Mouse (Mus musculus): ENCODE measurements at regions not wholly inside any gene's neighbourhood (a gene's known extent, or its start where the extent isn't known, plus 50 kb on each side); places are given as distances from the start of the nearest gene placed in this dataset.

- Histone ChIP-seq H3K9ac (no peak overlapping the region), H3K9me3 (peaks cover 5% of the 10 kb centered on the region), H3K27me3 (no peaks in the 10 kb centered on the region), H3K4me3 (replicated peaks) (no peak overlapping the region), H3K4me1 (peaks cover 10% of the 10 kb centered on the region), H3K36me3 (replicated peaks) (no peaks in the 10 kb centered on the region), H3K27ac (no peak overlapping the region), H3K4me2 (no peak overlapping the region)
- ATAC-seq (ENCODE audit: low FRiP score), result no peak
- 31% methylated on average over 3 of the region's 3 CpGs for WGBS
These were observed 261.3 kb downstream of the Gm45692 start for GRCm38 (mm10) chr8:26380668-26381067.

DNA sequence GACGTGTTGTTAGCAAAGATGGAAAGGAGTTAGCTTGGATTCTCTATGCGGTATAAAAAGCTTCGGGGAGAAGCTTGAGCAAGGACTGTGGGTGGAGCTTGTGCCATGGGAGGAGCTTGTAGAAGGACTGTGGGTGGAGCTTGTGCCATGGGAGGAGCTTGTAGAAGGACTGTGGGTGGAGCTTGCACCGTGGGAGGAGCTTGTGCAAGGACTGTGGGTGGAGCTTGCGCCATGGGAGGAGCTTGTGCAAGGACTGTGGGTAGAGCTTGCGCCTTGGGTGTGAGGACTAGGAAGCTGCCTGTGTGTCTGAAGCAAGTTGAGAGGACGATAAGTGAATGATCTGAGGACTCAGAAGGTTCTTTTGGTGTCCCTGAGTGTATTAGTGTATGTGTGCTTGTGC is 263.1 kb downstream of the Gm45692 start:
- no peak overlapping the region for H3K9ac ChIP-seq
- no peak overlapping the region for H3K4me3 ChIP-seq (replicated peaks)
- WGBS, result 92% methylated on average over 7 of the region's 7 CpGs
- peaks cover 10% of the 10 kb centered on the region for H3K4me1 ChIP-seq
- no peak overlapping the region for H3K27ac ChIP-seq
- H3K27me3 ChIP-seq, result no peaks in the 10 kb centered on the region
- no peak for ATAC-seq (ENCODE audit: low FRiP score)
- peaks cover 5% of the 10 kb centered on the region for H3K9me3 ChIP-seq
- H3K36me3 ChIP-seq (replicated peaks), result no peaks in the 10 kb centered on the region
- H3K4me2 ChIP-seq, result no peak overlapping the region

DNA sequence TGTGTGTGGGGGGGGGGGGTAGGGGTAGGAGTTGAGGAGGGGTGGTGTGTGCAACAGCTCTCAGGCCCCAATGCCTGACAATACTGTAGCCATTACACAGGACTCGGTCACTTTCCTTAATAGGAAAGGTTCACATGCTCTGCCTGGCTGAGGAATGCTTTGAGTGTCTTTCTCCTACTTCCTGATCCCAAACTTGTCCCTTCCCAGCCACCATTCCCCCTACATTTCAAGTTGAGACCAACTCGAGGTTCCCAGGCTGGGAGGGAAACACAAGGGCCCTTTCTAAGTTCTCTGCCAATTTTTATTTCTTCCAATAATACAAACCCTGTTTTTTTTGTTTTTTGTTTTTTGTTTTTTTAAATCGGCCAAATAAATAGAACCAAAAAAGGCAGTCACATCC is 264.6 kb downstream of the Gm45692 start:
- H3K9me3 ChIP-seq, result no peaks in the 10 kb centered on the region
- no peak overlapping the region for H3K9ac ChIP-seq
- H3K4me1 ChIP-seq, result peaks cover 10% of the 10 kb centered on the region
- no peaks in the 10 kb centered on the region for H3K36me3 ChIP-seq (replicated peaks)
- ATAC-seq (ENCODE audit: low FRiP score), result no peak
- no peaks in the 10 kb centered on the region for H3K27me3 ChIP-seq
- H3K4me3 ChIP-seq (replicated peaks), result no peak overlapping the region
- no peak overlapping the region for H3K4me2 ChIP-seq
- H3K27ac ChIP-seq, result no peak overlapping the region
- 60% methylated on average over 3 of the region's 3 CpGs for WGBS

- Histone ChIP-seq H3K4me2 (no peak overlapping the region), H3K36me3 (replicated peaks) (no peaks in the 10 kb centered on the region), H3K4me1 (peaks cover 10% of the 10 kb centered on the region), H3K27ac (no peak overlapping the region), H3K9me3 (no peaks in the 10 kb centered on the region), H3K9ac (no peak overlapping the region), H3K4me3 (replicated peaks) (no peak overlapping the region), H3K27me3 (no peaks in the 10 kb centered on the region)
- ATAC-seq (ENCODE audit: low FRiP score), result no peak
- 10% methylated on average over 3 of the region's 3 CpGs for WGBS
These were observed 265.1 kb downstream of the Gm45692 start for GRCm38 (mm10) chr8:26384305-26384993.

GRCm38 (mm10) chr8:26384994-26385345 is 265.6 kb downstream of the Gm45692 start:
- no peaks in the 10 kb centered on the region for H3K36me3 ChIP-seq (replicated peaks)
- no peak overlapping the region for H3K4me2 ChIP-seq
- H3K9me3 ChIP-seq, result no peaks in the 10 kb centered on the region
- H3K4me1 ChIP-seq, result peaks cover 10% of the 10 kb centered on the region
- no peak for ATAC-seq (ENCODE audit: low FRiP score)
- H3K4me3 ChIP-seq (replicated peaks), result no peak overlapping the region
- H3K9ac ChIP-seq, result no peak overlapping the region
- WGBS, result 18% methylated on average over 6 of the region's 6 CpGs
- H3K27me3 ChIP-seq, result no peaks in the 10 kb centered on the region
- no peak overlapping the region for H3K27ac ChIP-seq

DNA sequence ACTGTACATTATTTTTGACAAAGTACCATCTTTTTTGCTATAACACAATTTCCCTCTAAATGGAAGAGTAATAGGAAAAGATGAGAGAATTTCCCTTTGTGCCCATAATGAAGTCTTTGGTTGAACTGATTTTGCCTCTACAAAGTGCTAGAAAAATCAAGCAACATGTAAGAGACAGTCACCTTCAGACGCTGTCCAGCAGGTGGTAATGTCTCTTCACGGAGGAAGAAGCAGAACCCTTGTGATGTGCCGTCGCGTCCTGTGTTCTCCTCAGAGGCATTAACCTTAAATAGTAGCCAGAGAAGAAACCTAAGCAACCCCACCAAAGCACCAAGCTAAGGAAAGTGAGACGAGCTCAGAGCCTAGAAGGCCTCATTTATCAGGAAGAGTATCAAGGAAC is 275.7 kb downstream of the Gm45692 start:
- Histone ChIP-seq H3K9ac (no peak overlapping the region), H3K4me2 (no peak overlapping the region), H3K27me3 (no peaks in the 10 kb centered on the region), H3K27ac (no peak overlapping the region), H3K36me3 (replicated peaks) (no peaks in the 10 kb centered on the region), H3K9me3 (0 out of 2 replicates have a peak, but pooled peaks cover 3% of the 10 kb centered on the region), H3K4me1 (no peaks in the 10 kb centered on the region), H3K4me3 (replicated peaks) (no peak overlapping the region)
- no peak for ATAC-seq (ENCODE audit: low FRiP score)
- WGBS, result 85% methylated on average over 6 of the region's 6 CpGs

- H3K9me3 ChIP-seq, result no peaks in the 10 kb centered on the region
- H3K4me1 ChIP-seq, result no peaks in the 10 kb centered on the region
- WGBS, result 61% methylated on average over 6 of the region's 6 CpGs
- no peaks in the 10 kb centered on the region for H3K36me3 ChIP-seq (replicated peaks)
- ATAC-seq (ENCODE audit: low FRiP score), result 0 out of 2 replicates have a peak, but pooled peaks have one; percentile 39
- no peak overlapping the region for H3K9ac ChIP-seq
- H3K4me2 ChIP-seq, result no peak overlapping the region
- H3K27me3 ChIP-seq, result no peaks in the 10 kb centered on the region
- no peak overlapping the region for H3K27ac ChIP-seq
- H3K4me3 ChIP-seq (replicated peaks), result no peak overlapping the region
These were observed 300.7 kb downstream of the Gm45692 start for GRCm38 (mm10) chr8:26420002-26420401.

DNA sequence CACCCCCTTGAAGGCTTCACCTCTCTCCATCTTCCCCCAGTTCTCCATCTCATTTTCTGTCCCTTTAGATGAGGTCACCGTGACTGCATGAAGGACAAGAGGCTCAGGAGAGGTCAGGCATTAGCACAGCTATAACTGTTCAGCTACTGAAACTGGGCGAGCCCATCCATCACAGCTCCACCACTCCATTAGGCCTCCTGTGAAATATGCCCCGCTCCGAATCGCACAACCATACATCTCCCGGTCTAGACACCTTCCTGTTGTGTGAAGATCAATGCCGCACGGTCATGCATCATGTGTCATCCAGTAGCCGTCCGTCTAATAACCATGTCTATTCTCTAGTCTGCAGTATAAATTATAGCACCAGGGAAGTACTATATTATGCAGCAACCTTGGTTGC is 301.2 kb downstream of the Gm45692 start:
- no peaks in the 10 kb centered on the region for H3K27me3 ChIP-seq
- H3K9me3 ChIP-seq, result no peaks in the 10 kb centered on the region
- WGBS, result 89% methylated on average over 10 of the region's 10 CpGs
- no peak overlapping the region for H3K4me2 ChIP-seq
- no peaks in the 10 kb centered on the region for H3K4me1 ChIP-seq
- 0 out of 2 replicates have a peak, but pooled peaks have one; percentile 33 for ATAC-seq (ENCODE audit: low FRiP score)
- H3K27ac ChIP-seq, result no peak overlapping the region
- no peak overlapping the region for H3K9ac ChIP-seq
- no peaks in the 10 kb centered on the region for H3K36me3 ChIP-seq (replicated peaks)
- no peak overlapping the region for H3K4me3 ChIP-seq (replicated peaks)

DNA sequence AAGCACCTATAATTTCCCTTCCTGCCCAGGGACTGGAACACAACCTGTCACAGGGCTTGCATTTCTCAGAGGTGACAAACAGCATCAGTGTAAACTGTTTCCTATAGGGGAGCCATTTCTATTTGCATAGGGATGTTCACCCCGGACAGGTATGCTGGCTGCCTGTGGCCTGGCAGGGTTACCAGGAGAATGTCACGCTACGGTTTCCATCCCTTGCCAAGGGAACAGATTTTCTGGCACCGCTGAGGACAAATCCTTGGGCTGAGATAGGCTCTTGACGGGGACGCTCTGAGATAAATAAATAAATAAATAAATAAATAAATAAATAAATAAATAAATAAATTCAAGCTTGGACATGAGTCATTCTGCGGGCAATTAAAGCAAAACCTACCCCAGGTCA is 308.0 kb downstream of the Gm45692 start:
- Histone ChIP-seq H3K4me1 (no peaks in the 10 kb centered on the region), H3K27me3 (no peaks in the 10 kb centered on the region), H3K36me3 (replicated peaks) (no peaks in the 10 kb centered on the region), H3K9me3 (no peaks in the 10 kb centered on the region), H3K27ac (no peak overlapping the region), H3K4me3 (replicated peaks) (no peak overlapping the region), H3K4me2 (no peak overlapping the region), H3K9ac (no peak overlapping the region)
- 94% methylated on average over 7 of the region's 7 CpGs for WGBS
- ATAC-seq (ENCODE audit: low FRiP score), result no peak

DNA sequence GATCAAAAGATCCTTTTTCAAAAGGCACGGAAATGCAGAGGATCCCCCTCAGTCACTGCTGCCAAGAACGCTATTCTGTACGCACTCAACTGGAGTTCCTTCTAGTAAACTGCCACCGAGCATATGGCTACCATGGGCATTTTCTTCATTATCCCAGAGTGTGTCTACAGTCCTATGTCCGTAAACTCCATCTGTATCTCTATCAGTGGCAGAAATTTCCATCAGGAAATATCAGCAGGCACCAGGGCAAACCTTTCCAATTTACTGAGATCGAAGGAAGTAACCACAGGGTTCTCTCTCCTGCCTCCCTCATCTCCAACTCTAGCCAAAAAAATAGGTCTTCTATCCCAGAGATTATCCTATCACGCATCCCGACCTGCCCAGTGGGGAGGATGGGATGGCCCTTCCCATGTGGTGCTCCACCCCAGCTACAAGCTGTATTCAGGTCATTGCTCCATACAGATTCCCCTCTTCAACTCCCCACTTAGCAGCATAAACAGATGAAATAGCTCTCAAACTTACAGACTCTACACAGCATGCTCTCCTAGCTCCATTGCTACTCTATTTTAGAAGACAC is 310.5 kb downstream of the Gm45692 start:
- Histone ChIP-seq H3K4me2 (no peak overlapping the region), H3K27ac (no peak overlapping the region), H3K36me3 (replicated peaks) (no peaks in the 10 kb centered on the region), H3K9me3 (no peaks in the 10 kb centered on the region), H3K4me3 (replicated peaks) (no peak overlapping the region), H3K9ac (no peak overlapping the region), H3K27me3 (no peaks in the 10 kb centered on the region; the same call in 1 of the 2 replicates), H3K4me1 (no peaks in the 10 kb centered on the region)
- WGBS, result 87% methylated on average over 8 of the region's 8 CpGs
- ATAC-seq (ENCODE audit: low FRiP score), result no peak

GRCm38 (mm10) chr8:26432161-26432919 is 313.0 kb downstream of the Gm45692 start:
- no peaks in the 10 kb centered on the region; the same call in 1 of the 2 replicates for H3K27me3 ChIP-seq
- H3K4me2 ChIP-seq, result no peak overlapping the region
- H3K9ac ChIP-seq, result no peak overlapping the region
- no peaks in the 10 kb centered on the region for H3K36me3 ChIP-seq (replicated peaks)
- H3K4me3 ChIP-seq (replicated peaks), result no peak overlapping the region
- 90% methylated on average over 14 of the region's 14 CpGs for WGBS
- H3K4me1 ChIP-seq, result no peaks in the 10 kb centered on the region
- H3K27ac ChIP-seq, result no peak overlapping the region
- ATAC-seq (ENCODE audit: low FRiP score), result no peak; the same call in 1 of the 2 replicates
- no peaks in the 10 kb centered on the region for H3K9me3 ChIP-seq

DNA sequence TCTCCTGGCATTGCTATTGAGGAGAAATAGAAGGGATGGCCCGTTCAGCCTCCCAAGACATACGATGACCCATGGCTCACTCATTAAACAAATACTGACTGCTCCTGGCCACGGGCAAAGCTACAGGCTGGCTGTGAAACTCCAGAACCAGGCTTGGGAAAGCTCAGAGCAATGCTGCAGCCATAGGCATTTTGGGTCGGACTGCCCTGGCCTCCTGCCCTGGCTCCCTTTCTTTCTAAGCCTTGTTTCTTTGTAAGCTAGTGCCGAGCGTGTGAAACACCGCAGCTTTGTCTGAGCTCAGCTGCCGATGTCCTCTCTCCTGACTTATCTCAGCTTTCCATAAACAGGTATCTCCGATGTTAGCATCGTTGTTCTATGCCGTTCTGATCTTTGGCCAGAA is 316.9 kb downstream of the Gm45692 start:
- no peak overlapping the region for H3K4me2 ChIP-seq

More for the DNA sequence above, 316.9 kb downstream of the Gm45692 start:
- WGBS, result 86% methylated on average over 11 of the region's 11 CpGs
- no peaks in the 10 kb centered on the region; the same call in 1 of the 2 replicates for H3K27me3 ChIP-seq
- H3K9ac ChIP-seq, result no peak overlapping the region
- H3K36me3 ChIP-seq (replicated peaks), result no peaks in the 10 kb centered on the region
- no peak for ATAC-seq (ENCODE audit: low FRiP score)
- no peaks in the 10 kb centered on the region for H3K4me1 ChIP-seq
- H3K9me3 ChIP-seq, result no peaks in the 10 kb centered on the region
- no peak overlapping the region for H3K4me3 ChIP-seq (replicated peaks)
- H3K27ac ChIP-seq, result no peak overlapping the region

All from forebrain, embryonic 12.5 days (tissue).